Mouse (Mus musculus) testis, adult 2 months (tissue): ENCODE measurements around the gene Rnf38. TPM values are rescaled to one million over a fixed set of nuclear protein-coding genes. Genes with fewer than 3 reads are reported as not detected.

Experiments used
- H3K27ac ChIP-seq: fragments of 200-500 bp; 2 replicates; pipeline ENCODE4 v1.5.1; 2012; ENCODE audit warnings: low read depth, low read length; ENCODE audit not compliant: control insufficient read depth, insufficient read depth
- H3K27me3 ChIP-seq: fragments of 200-500 bp; 2 replicates; pipeline ENCODE4 v1.6.1; 2012; ENCODE audit warnings: mild to moderate bottlenecking, low read length, moderate library complexity; ENCODE audit not compliant: control insufficient read depth, insufficient read depth
- H3K36me3 ChIP-seq: fragments of 200-500 bp; 2 replicates; pipeline ENCODE4 v1.6.1; 2012; ENCODE audit warnings: mild to moderate bottlenecking, low read length; ENCODE audit not compliant: control insufficient read depth, insufficient read depth
- H3K4me1 ChIP-seq: fragments of 200-500 bp; 2 replicates; pipeline ENCODE4 v1.6.1; 2012; ENCODE audit warnings: low read length; ENCODE audit not compliant: control insufficient read depth, insufficient read depth
- H3K4me3 ChIP-seq: fragments of 200-500 bp; 2 replicates; pipeline ENCODE4 v1.5.1; 2012; ENCODE audit warnings: low read depth, mild to moderate bottlenecking, low read length, moderate library complexity, mixed read lengths; ENCODE audit not compliant: control insufficient read depth
- CTCF ChIP-seq: fragments of 200-500 bp; IDR thresholded peaks from 2 replicates; pipeline ENCODE4 v1.5.1; 2012; ENCODE audit warnings: low read depth, mild to moderate bottlenecking, inconsistent platforms, low read length, moderate library complexity; ENCODE audit not compliant: control insufficient read depth, insufficient read depth, insufficient replicate concordance
- POLR2A ChIP-seq: fragments of 200-500 bp; IDR thresholded peaks from 2 replicates; pipeline ENCODE4 v1.6.1; 2012; ENCODE audit warnings: low read depth, mild to moderate bottlenecking, inconsistent platforms, low read length, moderate library complexity; ENCODE audit not compliant: control insufficient read depth
- polyA plus RNA-seq: library from polyadenylated mRNA; depleted of rRNA; stranded (reverse); fragments of >200 nt; gene quantifications from 2 replicates; pipeline ENCODE4 v1.2.3, GENCODE M21; 2012

Rnf38 gene
- polyA plus RNA-seq, 1 experiment, result 1,812 TPM

DNA sequence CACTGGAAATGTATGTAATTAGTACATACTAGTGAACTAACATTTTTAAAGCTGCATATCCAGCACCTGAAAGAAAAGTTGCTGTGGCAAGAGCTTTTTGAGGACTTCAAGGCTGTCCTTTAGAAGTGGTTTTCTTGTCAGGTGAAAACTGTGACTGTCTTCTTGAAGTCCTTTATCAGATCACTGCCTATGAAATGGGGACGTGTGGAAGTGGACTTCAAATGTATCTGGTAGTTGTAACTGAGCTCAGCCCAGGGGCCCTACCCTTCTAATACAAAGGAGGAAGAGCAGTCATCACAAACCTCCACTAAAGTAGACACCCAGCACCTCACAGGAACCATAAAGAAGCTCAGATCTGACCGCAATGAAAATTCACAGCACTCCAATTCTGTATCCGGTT lies 63.7 kb downstream of the Rnf38 start:
- no peaks in the 10 kb centered on the region; the same call in 1 of the 2 replicates for H3K36me3 ChIP-seq
- peak overlapping the region; percentile 49 for H3K27ac ChIP-seq
- no peak for TF ChIP-seq CTCF
- no peak for TF ChIP-seq POLR2A

DNA sequence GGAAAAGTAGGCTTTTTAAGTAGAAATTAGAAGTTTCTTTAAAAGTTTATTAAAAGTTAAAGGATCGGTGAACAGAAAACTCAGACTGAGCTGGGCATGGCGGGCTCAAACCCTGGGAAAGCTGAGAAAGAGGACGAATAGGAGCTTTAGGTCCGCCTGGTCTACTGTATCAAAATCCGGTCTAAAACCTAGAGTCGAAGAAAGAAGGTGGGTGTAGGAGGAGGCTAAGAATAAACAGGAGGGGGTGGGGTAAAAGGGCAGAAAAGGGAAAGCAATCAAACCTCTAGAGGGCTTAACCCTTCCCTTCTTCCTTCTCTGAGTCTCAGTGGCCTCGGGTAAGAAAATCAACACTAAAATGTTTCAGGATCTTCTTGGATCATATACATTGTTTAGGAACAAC lies 64.8 kb downstream of the Rnf38 start:
- H3K27ac ChIP-seq, result peak overlapping the region; percentile 89
- H3K36me3 ChIP-seq, result no peaks in the 10 kb centered on the region; the same call in 1 of the 2 replicates
- TF ChIP-seq CTCF, result no peak
- no peaks in the 10 kb centered on the region for H3K27me3 ChIP-seq
- peak overlapping the region; percentile 84 for H3K4me3 ChIP-seq
- no peaks in the 10 kb centered on the region for H3K4me1 ChIP-seq

More for the DNA sequence above, 63.7 kb downstream of the Rnf38 start:
- Histone ChIP-seq H3K27me3 (no peaks in the 10 kb centered on the region), H3K4me1 (no peaks in the 10 kb centered on the region), H3K4me3 (peak overlapping the region; percentile 78; the same call in 1 of the 2 replicates)

DNA sequence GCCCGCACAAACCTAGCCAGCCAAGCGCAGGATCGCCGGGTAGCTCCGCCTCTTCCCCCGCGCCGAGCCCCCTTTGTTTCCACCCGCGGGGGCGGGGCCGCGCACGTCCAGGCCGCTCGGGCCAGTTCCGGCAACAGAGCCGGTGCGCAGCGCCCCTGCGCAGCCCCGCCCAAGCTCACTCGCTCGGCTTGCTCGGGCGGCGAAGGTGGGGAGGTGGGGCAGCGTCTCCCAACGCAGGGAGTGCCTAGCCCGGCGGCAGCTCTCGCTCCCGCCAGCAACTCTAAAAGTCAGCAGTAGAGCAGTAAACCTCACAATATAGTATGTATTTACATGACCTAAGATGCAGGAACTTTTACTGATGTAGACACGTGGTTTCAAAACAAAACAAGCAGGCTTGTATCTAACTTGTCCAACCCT lies 65.3 kb downstream of the Rnf38 start:
- Histone ChIP-seq H3K4me1 (no peaks in the 10 kb centered on the region), H3K27me3 (no peaks in the 10 kb centered on the region), H3K27ac (peak overlapping the region; percentile 54), H3K36me3 (no peaks in the 10 kb centered on the region; the same call in 1 of the 2 replicates), H3K4me3 (peak overlapping the region; percentile 84)
- TF ChIP-seq POLR2A (peak; percentile 64; the same call in 1 of the 2 replicates), CTCF (no peak)

DNA sequence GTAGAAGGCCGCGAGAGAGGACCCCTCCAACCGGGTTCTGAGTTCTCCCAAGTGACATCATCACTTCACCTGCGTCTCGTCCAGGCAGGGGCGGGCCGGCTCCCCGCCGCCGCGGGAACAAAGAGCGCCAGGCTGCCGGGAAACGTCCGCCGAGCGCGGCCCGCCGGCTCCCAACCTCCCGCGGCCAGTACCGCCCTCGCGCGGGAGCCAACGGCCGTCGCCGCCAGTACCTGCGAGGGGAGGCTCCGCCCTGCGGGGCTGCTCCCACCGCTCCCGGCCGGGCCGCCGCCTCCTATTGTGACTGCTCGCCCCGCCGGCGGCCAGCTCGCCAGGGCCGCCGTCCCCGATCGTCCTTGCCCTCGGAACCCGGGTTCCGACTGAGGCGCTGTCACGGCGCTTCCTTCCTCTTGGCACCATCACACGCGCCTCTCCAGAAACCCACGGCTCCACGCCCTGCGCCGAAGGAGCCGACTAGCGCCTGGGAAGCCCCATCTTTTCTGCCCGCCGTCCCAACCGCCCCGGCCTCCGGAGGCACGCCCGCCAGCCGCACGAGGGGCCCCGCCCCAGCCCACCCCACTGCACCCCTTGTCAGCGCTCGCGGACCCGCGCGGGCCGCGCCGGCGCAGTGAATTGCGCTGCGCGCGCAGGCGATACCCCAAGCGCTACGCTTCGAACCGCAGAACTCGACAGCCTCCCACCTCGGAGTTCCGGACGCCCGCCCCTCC lies 66.0 kb downstream of the Rnf38 start:
- H3K4me1 ChIP-seq, result no peaks in the 10 kb centered on the region
- no peaks in the 10 kb centered on the region; the same call in 1 of the 2 replicates for H3K36me3 ChIP-seq
- H3K4me3 ChIP-seq, result peak overlapping the region; percentile 98
- H3K27ac ChIP-seq, result peak overlapping the region; percentile 98
- TF ChIP-seq POLR2A (peak; percentile 59; the same call in 1 of the 2 replicates), CTCF (no peak)
- no peaks in the 10 kb centered on the region for H3K27me3 ChIP-seq

DNA sequence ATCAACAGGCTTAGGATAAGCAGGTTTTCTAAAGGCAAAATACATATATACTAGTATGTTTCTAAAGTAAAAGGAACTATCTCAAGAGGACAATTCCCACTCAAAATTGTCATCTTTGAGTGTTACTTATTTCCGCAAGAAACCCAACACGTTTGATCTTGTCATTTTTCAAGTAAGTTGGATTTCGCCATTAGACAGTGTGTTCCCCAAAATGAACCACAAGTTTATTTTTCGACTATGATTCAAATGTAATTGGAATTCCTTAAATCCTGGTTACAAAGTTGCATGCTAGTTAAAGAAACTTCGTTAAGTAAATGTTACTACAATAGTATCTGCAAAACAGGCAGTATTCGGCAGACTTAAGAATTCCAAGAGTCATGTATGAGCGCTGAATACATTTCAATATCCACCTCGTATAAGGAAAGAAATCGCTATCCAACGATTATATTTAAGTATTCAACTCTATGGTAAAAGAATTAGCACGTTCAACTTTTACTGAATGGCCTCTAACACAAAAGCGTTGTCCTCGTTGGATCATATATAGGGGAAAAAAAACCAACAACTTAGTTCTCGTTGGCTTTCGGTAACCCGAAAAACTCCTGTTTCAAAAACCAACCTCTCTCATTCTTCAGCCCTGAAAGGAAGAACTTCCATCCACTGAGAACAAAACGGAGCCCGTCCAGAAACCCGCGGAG lies 66.7 kb downstream of the Rnf38 start:
- TF ChIP-seq POLR2A (no peak), CTCF (no peak)
- Histone ChIP-seq H3K4me1 (no peaks in the 10 kb centered on the region), H3K36me3 (no peaks in the 10 kb centered on the region; the same call in 1 of the 2 replicates), H3K4me3 (peak overlapping the region; percentile 98), H3K27ac (peak overlapping the region; percentile 98), H3K27me3 (no peaks in the 10 kb centered on the region)

DNA sequence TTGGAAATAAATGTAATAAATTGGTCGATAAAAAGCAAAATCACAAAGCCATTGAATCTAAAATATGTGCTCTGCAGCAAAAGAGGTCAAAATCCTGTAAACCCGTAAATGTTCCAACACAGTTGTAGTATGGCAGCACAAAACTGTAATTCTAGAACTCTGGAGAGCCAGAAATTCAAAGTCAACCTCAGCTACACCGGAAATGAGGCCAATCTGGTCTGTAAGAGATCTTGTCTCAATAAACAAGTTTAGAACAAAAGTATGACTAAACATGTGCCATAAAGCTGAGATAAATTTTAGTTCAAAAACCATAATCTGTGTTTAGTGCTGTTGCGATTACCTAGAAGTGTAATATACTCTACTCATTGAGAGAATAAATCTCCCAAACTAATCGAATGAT lies 69.0 kb downstream of the Rnf38 start:
- no peak for TF ChIP-seq POLR2A
- no peak for TF ChIP-seq CTCF
- Histone ChIP-seq H3K27ac (no peak overlapping the region), H3K27me3 (no peaks in the 10 kb centered on the region), H3K4me3 (no peak overlapping the region; the same call in 1 of the 2 replicates), H3K36me3 (no peaks in the 10 kb centered on the region; the same call in 1 of the 2 replicates), H3K4me1 (no peaks in the 10 kb centered on the region)

DNA sequence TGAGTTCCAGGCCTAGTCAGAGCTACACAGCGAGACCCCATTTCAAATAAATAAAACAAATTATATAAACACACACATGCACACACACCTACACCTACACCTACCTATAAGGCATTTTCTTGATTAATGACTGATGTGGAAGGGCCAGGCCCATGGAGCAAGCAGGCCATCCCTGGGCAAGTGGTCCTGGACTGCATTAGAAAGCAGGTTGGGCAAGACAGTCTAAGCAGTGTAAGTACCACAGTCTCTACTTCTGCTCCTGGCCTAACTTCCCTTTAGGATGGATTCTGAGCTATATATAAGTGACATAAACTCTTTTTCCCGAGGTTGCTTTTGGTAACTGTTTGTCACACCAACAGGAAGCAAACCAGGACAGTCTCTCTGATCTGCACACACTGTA lies 70.6 kb downstream of the Rnf38 start:
- Histone ChIP-seq H3K27me3 (no peaks in the 10 kb centered on the region), H3K4me3 (no peak overlapping the region), H3K36me3 (no peaks in the 10 kb centered on the region; the same call in 1 of the 2 replicates), H3K27ac (no peak overlapping the region), H3K4me1 (no peaks in the 10 kb centered on the region)
- TF ChIP-seq POLR2A (no peak), CTCF (no peak)
